Mouse (Mus musculus) C2C12 (cell line): ENCODE results near the gene BC025446.

ENCODE experiments used
- CTCF ChIP-seq: IDR thresholded peaks from one replicate; pipeline ENCODE4 v1.5.1; 2011; ENCODE audit not compliant: control insufficient read depth, insufficient read depth, insufficient read length
- MYOD1 ChIP-seq: IDR thresholded peaks from one replicate; pipeline ENCODE4 v1.6.1; 2011; ENCODE audit warnings: low read depth; ENCODE audit not compliant: control insufficient read depth, insufficient read length

- TF ChIP-seq MYOD1 (no peak), CTCF (no peak)
Measured at GRCm38 (mm10) chr15:75240558-75240957, 24.4 kb downstream of the BC025446 start.
